Comparison of ENCODE assay signal across 13 mouse cellular contexts in genomic region chr7:63586184-63586870, GRCm38 (mm10).
DNase-seq lines count a peak whose midpoint lies in the region; ATAC-seq lines count a peak whose summit lies in the region.
"Had no signal": no experiment of that assay in that cellular context is flagged by ENCODE, and none has a peak within 500 bp of the region (broad histone marks: within the 10 kb centered on the region; RNA-seq: fewer than 3 reads in every experiment).

No protein-coding gene starts in this region.

- no peak overlapping the region for H3K9ac ChIP-seq in forebrain, embryonic 11.5 days (ENCODE audit: low read length)
- H3K9ac ChIP-seq in forebrain, embryonic 16.5 days (replicated peaks; ENCODE audit: low read depth, low read length), result no peak overlapping the region
- H3K9ac ChIP-seq: liver, embryonic 13.5 days had no signal

- H3K27me3 ChIP-seq in forebrain, embryonic 11.5 days (ENCODE audit: control insufficient read depth, insufficient read depth, low read length), result no peaks in the 10 kb centered on the region
- no peaks in the 10 kb centered on the region for H3K27me3 ChIP-seq in forebrain, embryonic 10.5 days (ENCODE audit: poor library complexity, severe bottlenecking)
- no peaks in the 10 kb centered on the region for H3K27me3 ChIP-seq in forebrain, embryonic 16.5 days (replicated peaks; ENCODE audit: control insufficient read depth, insufficient read depth, low read length)
- H3K27me3 ChIP-seq: liver, embryonic 13.5 days; megakaryocyte, embryonic 14.5 days had no signal

- WGBS in forebrain, embryonic 11.5 days, result 48% methylated on average over 2 of the region's 2 CpGs
- WGBS in forebrain, embryonic 10.5 days, result 59% methylated on average over 2 of the region's 2 CpGs
- 52% methylated on average over 2 of the region's 2 CpGs for WGBS in forebrain, embryonic 16.5 days

- 0 out of 2 replicates have a peak, but pooled peaks have one; percentile 42 for ATAC-seq in forebrain, embryonic 11.5 days (replicated peaks; ENCODE audit: low FRiP score)
- peak; percentile 69 for ATAC-seq in forebrain, embryonic 16.5 days

- H3K4me2 ChIP-seq in forebrain, embryonic 11.5 days (ENCODE audit: low read depth, low read length, severe bottlenecking), result no peak overlapping the region
- no peak overlapping the region for H3K4me2 ChIP-seq in forebrain, embryonic 16.5 days (ENCODE audit: low read length)
- H3K4me2 ChIP-seq: liver, embryonic 13.5 days had no signal

- no peaks in the 10 kb centered on the region for H3K9me3 ChIP-seq in forebrain, embryonic 11.5 days (ENCODE audit: control insufficient read depth, low read length)
- no peaks in the 10 kb centered on the region for H3K9me3 ChIP-seq in forebrain, embryonic 10.5 days
- no peaks in the 10 kb centered on the region for H3K9me3 ChIP-seq in forebrain, embryonic 16.5 days (ENCODE audit: control insufficient read depth, low read length)
- H3K9me3 ChIP-seq: liver, embryonic 13.5 days; megakaryocyte, embryonic 14.5 days had no signal

- H3K36me3 ChIP-seq in forebrain, embryonic 11.5 days (ENCODE audit: control insufficient read depth, insufficient read depth, low read length), result no peaks in the 10 kb centered on the region
- H3K36me3 ChIP-seq in forebrain, embryonic 10.5 days (replicated peaks), result no peaks in the 10 kb centered on the region
- H3K36me3 ChIP-seq in forebrain, embryonic 16.5 days (ENCODE audit: control insufficient read depth, insufficient read depth), result no peaks in the 10 kb centered on the region
- H3K36me3 ChIP-seq: liver, embryonic 13.5 days had no signal

- H3K27ac ChIP-seq in forebrain, embryonic 11.5 days (ENCODE audit: low read depth, low read length), result no peak overlapping the region
- no peak overlapping the region for H3K27ac ChIP-seq in forebrain, embryonic 10.5 days
- no peak overlapping the region for H3K27ac ChIP-seq in forebrain, embryonic 16.5 days (ENCODE audit: low read length)
- H3K27ac ChIP-seq: liver, embryonic 13.5 days; stomach, postnatal 0 days had no signal

- no peak overlapping the region for H3K4me3 ChIP-seq in forebrain, embryonic 11.5 days (ENCODE audit: low read depth, low read length)
- no peak overlapping the region for H3K4me3 ChIP-seq in forebrain, embryonic 10.5 days
- H3K4me3 ChIP-seq in forebrain, embryonic 16.5 days (replicated peaks; ENCODE audit: low read length), result no peak overlapping the region
- H3K4me3 ChIP-seq: erythroblast, embryonic 14.5 days; liver, embryonic 13.5 days; megakaryocyte, embryonic 14.5 days had no signal

- no peak for DNase-seq in forebrain, embryonic 11.5 days (ENCODE audit: low spot score)
- no peak for DNase-seq in forebrain, embryonic 10.5 days (ENCODE audit: extremely low spot score, low spot score)
- peak; percentile 29 for DNase-seq in right cerebral cortex, postnatal 4 days
- DNase-seq in right cerebral cortex, postnatal 36 days (ENCODE audit: low spot score in 2 of 2), result no peak
- no peak for DNase-seq in adipocyte (ENCODE audit: low spot score)
- DNase-seq in urinary bladder, adult 2 months (ENCODE audit: low spot score), result no peak
- no peak for DNase-seq in lung, postnatal 36 days
- DNase-seq: heart, adult 18-20 months; liver, embryonic 13.5 days had no signal

- no peaks in the 10 kb centered on the region for H3K4me1 ChIP-seq in forebrain, embryonic 11.5 days (replicated peaks; ENCODE audit: control insufficient read depth, insufficient read depth, low read length)
- H3K4me1 ChIP-seq in forebrain, embryonic 10.5 days, result no peaks in the 10 kb centered on the region
- 0 out of 2 replicates have a peak, but pooled peaks cover 2% of the 10 kb centered on the region for H3K4me1 ChIP-seq in forebrain, embryonic 16.5 days (replicated peaks; ENCODE audit: control insufficient read depth, insufficient read depth, low read length)
- H3K4me1 ChIP-seq: liver, embryonic 13.5 days; megakaryocyte, embryonic 14.5 days had no signal
